Mouse (Mus musculus): Measurements from ENCODE around the gene Pdzrn3.

Pdzrn3 gene

DNA sequence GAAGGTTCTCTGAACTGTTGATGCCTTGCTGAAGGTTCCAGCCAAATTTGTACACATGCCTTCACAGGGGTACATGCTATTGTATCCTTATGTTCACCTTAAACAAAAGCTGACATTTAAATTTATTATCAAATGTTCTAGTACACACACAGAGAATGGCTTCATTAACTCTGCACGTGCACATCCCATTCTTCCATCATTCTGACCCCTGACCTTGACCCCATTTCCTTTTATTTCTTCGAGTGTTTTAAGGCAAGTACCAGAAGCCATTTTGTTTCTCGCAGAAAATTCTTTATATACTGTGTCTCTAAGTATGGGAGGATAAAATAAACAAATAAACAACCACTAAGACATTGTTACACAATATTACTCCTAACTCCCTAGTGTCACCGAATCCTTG is 123.0 kb downstream of the Pdzrn3 start:
- DNase-seq (ENCODE audit: low spot score in 2 of 2) = no peak

DNA sequence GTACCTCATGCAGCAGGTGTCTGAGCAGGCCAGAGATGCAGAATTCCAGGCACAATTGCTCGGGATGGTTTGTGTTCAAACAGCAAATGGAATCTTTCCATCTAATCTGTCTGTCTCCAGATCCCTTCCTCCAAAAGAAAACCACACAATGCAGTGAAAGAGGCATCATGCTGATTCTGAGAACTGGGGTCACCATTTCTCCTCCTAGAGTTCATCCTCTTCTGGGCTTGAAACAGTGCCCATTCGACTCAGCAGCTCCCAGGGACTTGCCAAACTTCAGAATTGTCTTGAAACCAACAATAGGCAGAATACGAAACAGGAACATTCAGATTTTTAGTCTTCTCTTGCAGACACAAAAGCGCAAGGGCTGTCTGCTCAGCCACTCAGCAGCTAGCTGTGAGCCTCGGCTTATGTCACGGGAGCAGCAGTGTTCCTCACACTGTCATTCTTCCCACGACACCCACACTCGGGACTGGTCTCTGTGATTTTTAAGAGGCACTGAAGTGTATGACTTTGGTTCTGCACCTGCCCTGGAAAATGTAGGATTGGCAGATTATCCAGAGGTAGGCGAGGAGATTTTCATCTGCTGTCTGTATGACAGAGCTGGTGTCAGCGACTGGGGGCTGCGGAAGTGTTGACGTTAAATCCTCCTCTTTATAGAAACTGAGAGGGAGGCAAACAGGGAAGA is 125.6 kb downstream of the Pdzrn3 start:
- DNase-seq (ENCODE audit: low spot score in 2 of 2) = peak; percentile 67 to 69

DNA sequence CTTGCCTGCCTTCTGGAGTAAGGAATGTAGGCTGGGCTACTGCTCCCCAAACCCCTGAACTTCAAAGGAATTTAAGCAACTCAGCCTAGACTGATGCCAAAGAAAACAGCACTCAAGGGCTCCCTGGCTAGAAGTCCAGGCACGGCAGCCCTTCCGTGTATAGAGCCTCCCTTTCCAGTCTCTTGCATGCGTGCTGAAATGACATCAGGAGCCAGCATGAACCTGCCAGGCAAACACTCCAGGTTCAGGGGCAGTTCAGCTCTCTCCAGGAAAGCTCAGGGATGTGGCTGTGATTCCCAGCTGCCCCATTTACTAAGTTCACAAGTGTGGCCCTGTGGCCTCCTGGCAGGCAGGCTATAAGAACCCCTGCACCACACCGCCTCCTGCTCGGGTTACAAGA is 126.5 kb downstream of the Pdzrn3 start:
- no peak for DNase-seq (ENCODE audit: low spot score in 2 of 2)

DNA sequence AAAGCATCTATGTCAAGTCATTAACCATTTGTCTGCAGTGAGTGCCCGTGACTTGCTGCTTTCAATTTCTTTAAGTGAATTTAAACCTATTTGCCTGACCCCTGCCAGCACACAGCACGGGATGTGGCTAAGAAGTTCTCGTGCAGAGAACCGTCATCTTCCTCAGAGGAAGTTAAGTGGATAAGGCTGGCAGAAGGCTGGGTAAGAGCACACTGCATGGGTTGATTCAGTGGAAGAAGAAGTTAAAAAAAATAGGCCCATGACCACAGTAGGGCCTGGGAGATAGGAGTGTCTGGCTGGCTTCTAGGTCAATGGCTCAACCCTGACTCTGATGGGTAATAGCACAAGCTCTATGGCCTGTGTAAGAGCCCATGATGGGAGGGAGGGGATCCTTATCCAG is 131.6 kb downstream of the Pdzrn3 start:
- DNase-seq (ENCODE audit: low spot score in 2 of 2) = no peak

DNA sequence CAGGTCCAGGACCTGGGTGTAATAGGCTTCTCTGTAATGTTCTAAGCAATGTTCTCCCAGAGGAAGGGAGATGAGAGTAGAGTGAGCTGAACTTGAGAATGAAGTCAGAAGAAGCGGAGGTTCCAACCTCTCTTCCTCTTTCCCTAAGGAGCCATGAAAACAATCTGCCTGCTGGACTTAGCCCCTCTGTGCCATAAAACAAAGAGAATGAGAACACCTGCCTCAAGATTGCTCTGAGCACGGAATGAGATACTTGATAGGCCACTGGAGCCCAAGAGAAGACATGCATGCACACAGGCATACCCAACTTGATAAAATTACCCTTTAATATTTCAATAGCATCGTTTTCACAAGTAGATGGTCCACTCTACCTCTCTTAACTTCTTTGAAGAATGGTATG is 133.3 kb downstream of the Pdzrn3 start:
- DNase-seq (ENCODE audit: low spot score in 2 of 2) = no peak

DNA sequence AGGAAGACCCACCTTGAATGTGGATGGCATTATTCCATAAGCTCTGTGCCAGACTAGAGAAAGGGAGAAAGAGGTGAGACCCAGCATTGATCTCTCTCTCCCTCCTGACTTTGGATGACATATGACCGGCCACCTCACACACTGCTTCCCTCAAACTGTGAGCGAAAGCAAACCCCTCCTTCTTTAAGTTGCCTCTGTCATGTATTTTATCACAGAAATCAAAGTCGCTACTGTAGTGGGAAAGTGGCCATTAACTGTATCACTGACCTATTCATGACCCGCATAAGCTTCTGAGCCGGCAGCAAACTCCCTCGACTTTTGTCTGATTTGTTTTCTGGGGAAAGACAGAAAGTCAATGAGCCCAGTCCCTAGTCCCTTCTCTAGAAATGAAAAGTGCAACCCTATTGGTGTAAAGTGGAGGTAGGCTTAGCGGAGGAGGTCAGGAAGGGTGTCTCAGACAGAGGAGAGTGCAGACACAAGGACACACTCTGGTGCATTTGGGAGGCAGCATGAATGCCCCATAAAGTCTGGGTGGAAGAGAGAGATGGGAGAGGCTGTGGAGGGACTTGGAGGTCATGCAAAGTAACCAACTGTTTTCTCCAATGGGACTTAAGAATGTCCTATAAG is 134.4 kb downstream of the Pdzrn3 start:
- DNase-seq (ENCODE audit: low spot score in 2 of 2) = no peak

DNA sequence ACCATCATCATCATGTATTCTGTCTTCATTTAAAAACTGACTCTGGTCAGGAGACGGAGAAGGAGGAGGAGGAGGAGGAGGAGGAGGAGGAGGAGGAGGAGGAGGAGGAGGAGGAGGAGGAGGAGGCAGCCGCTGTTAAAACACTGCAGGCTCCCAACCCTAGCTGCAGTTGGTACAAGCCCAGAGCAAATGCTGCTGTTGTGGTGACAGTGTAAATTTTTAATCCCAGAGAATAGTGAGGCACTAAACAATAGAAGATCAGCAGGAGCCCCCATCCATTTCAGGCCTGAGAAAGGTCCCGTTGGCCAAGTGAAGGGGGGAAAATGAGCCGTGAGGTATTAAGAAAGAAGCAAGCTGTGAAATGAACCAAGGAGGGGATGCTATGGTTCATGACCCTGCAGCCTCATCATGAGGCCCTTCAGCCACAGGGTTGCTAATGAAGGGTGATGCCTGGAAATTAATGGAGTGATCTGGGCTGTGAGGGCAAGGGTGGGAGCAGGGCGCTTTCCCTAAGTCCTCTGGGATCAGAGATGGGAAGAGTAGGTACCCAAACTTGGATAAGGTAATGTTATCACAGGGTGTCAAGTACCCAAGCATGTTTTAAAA is 141.0 kb downstream of the Pdzrn3 start:
- no peak for DNase-seq (ENCODE audit: low spot score in 2 of 2)

DNA sequence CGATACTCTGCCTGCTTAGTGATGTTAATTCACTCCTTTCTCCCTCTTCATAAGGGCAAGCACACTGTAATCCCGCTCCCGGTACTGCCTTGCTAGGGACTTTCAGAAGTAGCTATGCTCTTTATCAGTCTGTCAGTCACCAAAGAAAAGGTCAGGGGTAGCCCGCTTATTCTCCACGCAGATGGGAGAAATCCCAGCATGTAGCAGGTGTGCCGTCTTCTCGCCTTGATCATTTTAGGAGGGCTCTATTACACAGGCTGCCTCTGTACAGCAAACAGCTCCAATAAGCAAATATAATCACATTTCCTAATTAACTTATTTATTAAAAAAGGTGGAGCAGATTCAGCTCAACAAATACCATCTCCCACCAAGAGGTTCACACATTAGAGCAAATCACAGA is 141.5 kb downstream of the Pdzrn3 start:
- DNase-seq (ENCODE audit: low spot score in 2 of 2) = no peak

DNA sequence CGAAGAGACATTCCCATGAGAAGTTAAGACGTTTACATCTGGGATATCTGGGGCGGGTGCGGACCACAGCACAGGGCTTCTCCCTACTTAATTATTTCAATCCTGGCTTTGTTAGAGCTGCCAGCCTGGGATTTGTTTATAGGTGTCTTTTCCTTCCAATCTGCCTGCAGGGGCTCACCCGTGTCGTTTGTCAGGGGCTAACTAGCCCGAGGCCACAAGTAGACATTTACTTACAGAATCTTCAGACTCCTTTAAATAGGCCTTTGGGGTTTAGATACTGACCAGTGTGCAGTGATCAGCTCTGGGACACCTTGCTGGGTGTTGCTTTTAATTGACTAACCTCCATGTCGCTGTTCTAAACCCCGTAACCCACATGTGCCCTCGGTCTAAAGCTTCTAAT is 143.3 kb downstream of the Pdzrn3 start:
- DNase-seq (ENCODE audit: low spot score in 2 of 2) = no peak

DNA sequence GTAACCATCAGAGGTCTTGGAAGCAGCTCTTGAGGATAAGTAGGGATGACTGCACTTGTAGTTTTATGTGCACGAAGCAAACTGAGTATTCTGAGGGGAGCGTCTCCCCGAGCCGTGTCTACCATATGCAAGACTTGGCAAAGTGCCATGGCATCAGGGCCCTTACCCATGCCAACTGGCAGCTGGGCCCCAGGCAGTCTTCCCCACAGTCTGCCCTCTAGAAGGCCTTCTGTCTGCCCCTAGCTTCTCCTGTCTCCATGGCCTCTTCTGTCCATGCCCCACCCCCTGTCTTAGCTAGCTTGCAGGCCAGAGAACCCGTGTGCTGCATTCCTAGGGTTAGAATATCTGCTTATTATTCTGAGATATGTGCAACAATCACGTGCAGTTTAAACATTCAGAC is 144.0 kb downstream of the Pdzrn3 start:
- no peak for DNase-seq (ENCODE audit: low spot score in 2 of 2)

DNA sequence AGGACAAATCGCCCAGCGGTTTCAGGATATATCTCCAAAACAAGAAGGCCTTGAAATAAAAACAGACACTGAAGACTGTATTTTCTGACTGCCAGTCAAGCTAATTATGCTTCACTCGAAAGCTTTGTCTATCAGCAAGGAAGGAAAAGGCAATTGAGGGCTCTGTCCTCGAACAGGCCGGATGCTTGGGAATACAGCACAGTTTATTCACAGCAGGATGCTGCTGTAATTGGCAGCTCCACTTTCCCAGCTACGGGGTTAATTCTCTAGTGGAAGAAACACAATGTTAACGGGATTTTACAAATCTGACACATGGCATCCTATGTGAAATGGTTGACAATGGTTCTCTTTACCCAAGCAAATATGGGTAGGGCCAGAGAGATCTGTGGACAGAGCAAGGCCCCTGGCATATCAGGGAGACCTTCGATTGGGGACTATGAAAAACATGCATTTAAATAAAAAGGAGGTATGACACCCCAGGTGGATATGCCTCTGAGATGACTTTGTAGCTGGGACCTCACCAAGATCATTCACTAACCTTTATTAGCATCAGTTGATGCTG is 150.3 kb downstream of the Pdzrn3 start:
- DNase-seq (ENCODE audit: low spot score in 2 of 2) = no peak

DNA sequence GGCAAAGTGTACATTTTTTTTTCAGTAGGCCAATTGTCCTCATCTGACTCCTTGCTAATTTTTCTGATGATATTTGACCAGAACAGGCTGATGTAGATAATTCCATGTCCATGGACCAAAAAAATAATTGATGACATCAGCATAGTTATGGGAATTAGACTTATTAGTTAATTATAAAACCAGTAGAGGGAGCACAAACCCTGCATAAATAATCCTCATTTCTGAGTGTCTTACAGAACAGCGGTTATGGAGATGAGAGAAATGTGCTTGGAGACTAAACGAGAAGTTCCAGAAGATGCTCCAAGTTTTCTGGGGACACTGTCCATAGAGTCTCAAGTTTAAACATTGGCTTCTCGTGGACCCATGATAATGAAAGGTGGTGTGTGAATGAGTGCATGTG is 157.4 kb downstream of the Pdzrn3 start:
- no peak for DNase-seq (ENCODE audit: low spot score in 2 of 2)

DNA sequence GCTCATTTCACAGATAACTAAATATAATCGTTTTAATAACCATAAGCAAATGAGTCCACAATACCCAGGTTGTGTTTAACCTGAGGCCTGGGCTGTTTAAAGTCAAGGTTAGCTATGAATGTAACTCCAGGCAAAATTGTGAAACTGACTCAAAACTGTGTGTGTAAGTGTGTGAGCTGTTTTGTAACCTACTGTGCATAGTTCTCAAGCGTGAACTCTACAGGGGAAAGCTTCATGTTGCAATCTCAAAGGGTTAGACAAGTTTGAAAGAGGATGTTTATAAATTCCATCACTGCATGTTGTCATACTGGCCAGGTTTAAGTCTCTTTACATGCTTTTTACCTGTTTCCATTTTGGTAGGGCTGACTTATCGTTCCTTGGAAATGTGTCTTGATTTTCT is 158.7 kb downstream of the Pdzrn3 start:
- DNase-seq (ENCODE audit: low spot score in 2 of 2) = no peak

DNA sequence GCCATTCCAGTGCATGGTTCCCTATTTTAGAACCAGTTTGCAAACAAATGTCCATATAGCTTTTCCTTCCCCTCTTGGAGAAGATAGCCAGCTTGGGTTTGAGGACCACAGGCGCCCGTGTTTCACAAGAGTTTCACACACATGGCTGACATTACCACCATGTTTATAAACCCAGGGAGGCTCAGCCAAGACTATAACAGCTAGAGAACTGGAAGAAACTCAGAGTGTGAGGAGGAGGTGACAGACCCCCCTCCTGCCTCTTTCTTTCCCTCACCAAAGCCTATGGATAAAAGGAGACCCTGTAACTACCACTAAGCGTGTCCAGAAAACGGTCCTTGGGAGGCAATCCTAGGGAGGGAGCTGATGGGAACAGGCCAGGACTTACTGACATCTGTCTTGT is 159.5 kb downstream of the Pdzrn3 start:
- no peak for DNase-seq (ENCODE audit: low spot score in 2 of 2)

DNA sequence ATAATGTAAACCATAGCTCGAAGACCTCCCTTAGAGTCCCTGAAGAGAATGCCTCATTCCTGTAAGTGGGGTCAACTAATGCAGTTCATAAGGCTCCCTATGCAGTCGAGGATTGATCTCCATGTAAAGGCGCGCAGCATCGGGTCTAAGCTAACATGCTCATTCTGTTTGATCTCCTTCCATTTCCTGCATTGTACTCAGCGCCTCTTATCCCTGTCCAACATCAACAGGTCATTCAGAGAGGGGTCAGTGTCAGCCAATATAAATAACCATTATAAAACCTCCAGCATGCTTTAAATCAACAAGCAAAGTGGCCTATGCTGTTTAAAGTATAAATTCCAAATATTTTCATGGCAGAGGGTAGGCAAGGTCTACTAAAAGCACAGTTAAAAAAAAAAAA is 159.9 kb downstream of the Pdzrn3 start:
- DNase-seq (ENCODE audit: low spot score in 2 of 2) = no peak

DNA sequence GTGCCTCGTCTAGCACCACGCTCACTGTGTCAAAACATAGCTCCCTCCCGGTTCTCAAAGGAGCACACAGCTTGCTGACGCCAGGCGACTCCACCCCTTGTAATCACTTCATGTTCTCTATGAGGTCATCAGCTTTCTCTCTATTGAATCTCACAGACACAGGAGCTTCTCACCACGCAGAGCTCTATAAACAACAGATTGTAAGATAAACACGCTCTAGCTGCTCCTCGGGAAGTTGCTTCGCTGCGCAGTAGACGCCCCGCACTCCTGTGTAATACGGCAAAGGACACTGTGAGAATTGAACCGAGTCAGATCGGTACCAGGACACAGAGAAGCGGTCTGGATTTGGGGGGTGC is 162.3 kb downstream of the Pdzrn3 start:
- DNase-seq (ENCODE audit: low spot score in 2 of 2) = peak; percentile 38 to 42

DNA sequence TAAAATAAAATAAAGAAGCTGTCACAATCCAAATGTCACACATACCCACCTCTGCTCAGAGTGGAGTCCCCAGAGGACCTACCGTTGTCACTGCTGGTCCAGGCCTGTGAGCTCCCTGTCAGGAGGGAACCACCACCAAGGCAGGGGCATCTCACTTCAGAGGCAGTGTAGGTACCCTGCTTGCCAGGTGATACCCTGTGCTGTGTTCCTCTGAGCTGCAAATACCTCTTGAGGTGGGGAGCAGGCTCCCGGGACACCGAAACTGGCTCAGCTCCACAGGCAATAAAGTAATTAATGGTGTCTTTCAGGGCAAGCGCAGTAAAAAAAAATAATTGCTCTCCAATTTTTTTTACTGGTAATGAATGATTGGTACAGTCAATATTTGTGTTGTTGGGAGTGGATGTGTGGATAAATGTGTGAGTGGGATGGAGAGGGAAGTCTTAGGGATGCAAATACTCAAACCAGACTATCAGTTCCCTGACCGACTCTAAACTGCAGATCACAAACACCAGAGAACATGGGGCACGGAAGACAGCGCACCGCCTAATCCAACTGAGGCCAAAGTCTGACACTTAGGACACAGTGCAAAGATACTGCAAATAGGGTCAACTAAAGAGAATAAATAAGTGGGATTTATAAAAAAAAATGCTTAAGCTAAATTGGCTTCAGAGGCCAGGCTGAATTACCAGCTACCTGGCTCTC is 162.8 kb downstream of the Pdzrn3 start:
- DNase-seq (ENCODE audit: low spot score in 2 of 2) = no peak

DNA sequence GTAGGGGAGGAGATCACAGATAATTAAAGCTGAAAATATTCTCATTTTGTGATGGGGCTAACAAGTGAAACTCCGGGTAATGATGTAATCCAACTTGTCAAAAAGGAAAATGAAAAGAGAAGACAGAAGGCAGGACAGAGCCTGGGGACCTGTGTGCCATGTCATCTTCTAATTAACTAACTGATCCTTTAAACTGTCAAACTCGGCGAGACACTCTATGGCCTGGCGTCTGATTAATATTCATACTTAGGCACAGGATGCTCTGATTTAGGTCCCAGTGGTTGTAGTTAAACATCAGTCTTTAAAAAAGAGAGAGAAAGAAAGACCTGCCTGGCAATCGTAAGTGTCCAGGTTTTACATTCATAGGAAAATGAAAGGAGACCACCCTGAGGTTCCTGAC is 164.6 kb downstream of the Pdzrn3 start:
- no peak for DNase-seq (ENCODE audit: low spot score in 2 of 2)

DNA sequence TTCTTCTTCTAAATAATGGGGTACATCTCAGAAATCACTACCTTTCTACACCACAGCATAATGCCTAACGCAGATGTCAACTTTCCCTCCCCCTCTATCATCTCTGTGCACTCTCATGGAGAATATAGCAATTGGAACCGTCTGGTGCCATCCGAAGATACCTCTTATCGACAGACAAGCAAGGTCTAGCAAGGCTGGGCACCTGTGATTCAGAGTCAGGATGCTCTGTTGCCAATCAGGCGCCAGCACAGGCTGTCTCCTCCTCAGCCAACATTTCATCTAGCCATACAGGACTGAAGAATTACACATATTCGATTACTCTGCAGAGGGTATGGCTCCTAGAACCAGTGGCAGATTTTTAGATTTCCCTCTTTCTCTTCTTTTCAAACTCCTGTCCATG is 165.6 kb downstream of the Pdzrn3 start:
- DNase-seq (ENCODE audit: low spot score in 2 of 2) = no peak

DNA sequence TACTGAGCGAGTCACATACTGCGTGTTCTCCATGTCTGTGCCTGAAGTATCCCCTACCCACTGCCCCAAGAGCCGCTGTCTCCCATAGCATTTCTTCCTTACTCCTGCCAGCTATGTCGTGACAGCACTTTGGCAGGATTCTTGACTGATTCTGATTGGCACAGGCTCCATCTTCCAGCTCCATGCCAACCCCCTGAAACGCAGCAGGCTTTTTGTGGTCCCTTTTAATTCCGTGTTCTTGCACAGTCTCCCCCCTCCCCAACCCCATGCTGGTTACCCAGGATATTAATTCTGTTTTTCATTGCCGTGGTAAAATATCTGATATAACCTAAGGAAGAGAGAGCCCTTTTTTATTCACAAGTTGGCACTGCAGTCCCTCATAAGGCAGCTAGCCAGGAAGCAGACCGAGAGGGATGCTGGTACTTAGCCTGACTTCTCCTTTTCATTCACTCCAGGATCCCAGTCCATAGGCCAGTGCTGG is 166.3 kb downstream of the Pdzrn3 start:
- no peak for DNase-seq (ENCODE audit: low spot score in 2 of 2)

DNA sequence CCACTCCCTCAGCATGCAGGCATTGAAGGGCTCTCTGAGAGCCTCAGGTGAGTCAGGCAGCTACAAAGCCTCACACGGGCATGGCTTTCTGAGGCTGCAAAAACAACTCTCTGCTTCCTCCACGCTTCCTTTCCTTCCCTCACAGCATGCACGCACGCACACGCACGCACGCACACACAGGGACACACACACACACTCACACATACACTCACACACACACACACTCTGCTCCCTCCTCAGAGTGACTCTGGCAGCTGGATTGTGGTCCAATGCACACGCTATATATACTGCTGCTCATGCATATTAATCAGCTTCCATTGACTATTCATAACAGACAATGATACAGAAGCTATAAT is 178.8 kb downstream of the Pdzrn3 start:
- peak; percentile 43 to 57 for DNase-seq (ENCODE audit: low spot score in 2 of 2)

DNA sequence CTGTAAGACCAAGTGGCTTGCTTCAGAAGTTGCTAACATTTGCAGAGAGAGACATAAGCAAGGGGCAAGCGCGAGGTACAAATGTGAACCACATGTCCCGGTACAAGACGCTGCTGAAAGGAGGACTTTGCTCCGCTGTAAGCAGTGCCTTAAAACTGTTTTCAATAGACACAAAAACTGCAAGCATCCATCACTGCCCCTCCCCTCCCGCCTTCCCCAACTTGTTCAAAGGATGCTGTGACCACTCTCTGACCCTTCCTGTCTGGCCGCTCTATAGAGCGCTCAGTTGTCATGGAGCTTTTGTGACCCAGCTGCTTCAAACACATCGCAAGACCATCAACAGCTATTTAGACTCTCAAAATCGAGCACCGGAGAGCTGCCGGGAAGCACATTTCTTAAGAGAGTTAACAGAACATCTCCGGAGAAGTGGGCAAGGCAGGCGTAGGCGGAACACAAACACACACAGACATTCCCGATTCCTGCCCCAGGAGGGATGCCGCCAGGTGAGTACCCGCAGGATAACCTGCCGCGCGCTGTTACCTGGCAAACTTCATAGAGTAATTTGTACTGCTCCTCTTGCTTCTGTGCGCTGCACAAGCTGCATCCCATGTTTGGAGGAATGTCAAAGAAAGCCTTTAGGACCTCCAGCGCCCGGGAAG is 179.3 kb downstream of the Pdzrn3 start:
- peak; percentile 31 to 67 for DNase-seq (ENCODE audit: low spot score in 2 of 2)
